Mouse (Mus musculus) frontal cortex, adult (tissue): ENCODE measurements around the gene 4933403O08Rik.

Source experiments
- ATAC-seq: cut with Nextera tagmentation; 2 replicates; pipeline ENCODE4 v1.9.2; 2017; ENCODE audit warnings: mild to moderate bottlenecking, moderate library complexity, mixed read lengths; ENCODE audit not compliant: low TSS enrichment

The 4933403O08Rik gene

DNA sequence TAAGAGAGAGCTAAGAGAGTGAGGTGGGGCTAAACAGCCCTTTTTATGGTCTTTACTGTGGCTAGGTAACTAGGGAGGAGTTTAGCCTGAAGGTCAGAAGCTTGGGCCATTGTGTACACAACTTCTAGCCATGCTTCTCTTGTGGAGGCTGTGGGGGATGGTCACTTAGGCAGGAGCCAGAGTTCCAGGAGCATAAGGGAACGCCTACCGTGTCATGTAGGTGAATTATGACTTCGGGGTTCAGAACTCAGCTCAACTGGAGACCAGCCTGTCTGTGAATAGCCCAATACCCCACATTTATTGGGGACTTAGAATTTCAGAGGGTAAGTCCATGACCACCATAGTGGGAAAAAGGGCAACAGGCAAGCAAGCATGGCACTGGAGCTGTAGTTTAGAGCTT is at the start of gene 4933403O08Rik:
TSS of gene 4933403O08Rik (plus strand) at position 301 of the 400 bp plus-strand sequence.
- ATAC-seq = no peak

DNA sequence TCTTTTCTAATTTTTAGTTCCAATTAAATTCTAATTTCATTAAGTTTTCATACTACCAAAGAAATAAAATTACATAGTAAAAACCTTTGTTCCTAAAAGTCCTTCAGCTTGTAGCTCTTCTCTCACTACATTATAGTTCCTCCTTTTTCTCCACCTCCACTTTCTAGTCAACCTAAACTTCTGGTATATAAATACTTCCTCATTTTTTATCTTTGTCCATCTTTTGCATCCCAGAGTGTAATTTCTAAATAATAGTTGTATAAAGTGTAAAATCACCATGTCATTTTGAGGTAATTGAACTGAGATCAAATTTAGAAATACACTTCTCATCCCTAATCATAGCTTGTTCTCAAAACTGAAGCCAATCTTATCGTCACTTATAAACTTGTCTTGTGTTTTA is 4.1 kb downstream of the 4933403O08Rik start:
- ATAC-seq = no peak

DNA sequence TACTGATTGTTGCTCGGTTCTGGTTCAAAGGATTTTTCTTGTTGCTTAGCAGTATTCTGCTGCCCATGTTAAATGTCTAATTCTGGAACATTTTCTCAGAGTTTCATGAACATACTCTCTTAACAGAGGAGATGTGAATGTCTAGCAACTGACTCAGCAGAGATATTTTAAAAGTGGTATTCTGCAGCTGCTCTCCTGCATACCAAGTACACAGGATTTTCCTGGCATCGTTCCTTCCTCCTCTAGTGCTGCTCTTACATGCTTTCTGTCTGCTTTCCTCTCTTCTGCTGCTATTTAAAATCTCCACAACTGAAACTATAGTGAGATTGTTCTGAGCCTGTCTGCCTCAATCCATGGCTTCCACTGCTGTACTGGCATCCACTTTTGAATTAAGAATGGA is 16.7 kb downstream of the 4933403O08Rik start:
- ATAC-seq = peak; percentile 100

DNA sequence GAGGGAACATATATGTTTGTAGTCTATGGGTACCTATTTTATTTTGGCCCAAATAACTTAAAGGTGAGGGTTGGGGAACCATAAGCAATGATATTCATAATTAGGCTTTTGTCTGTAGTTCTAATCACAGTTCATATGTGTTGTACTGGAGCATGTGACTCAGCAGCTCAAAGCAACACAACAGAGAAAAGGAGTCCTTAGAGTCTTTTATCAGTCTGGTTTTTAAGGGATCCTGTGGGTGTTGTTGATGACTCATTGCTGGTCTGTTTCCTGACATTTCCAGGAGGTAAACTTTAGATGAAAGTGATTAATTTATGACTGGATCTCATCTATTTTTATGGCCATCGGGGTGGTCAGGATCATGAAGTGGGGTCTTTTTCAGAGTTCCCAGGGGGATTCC is 34.7 kb downstream of the 4933403O08Rik start:
- ATAC-seq = no peak
